Mouse (Mus musculus): Measurements from ENCODE around the gene Stard3. TPM values are rescaled to one million over a fixed set of nuclear protein-coding genes. Genes with fewer than 3 reads are reported as not detected.

Stard3 gene
- polyA plus RNA-seq, 1 experiment from 2014 or later: 45.7 TPM

- no peak overlapping the region for H3K4me3 ChIP-seq
- 8% methylated on average over 4 of the region's 4 CpGs for WGBS
- ATAC-seq (ENCODE audit: low FRiP score, low read depth): no peak
- no peaks in the 10 kb centered on the region for H3K9me3 ChIP-seq
- H3K36me3 ChIP-seq: no peaks in the 10 kb centered on the region
- H3K4me2 ChIP-seq (replicated peaks): no peak overlapping the region
- no peak overlapping the region for H3K9ac ChIP-seq
- H3K27ac ChIP-seq: no peak overlapping the region
- H3K27me3 ChIP-seq (replicated peaks): peaks cover 85% of the 10 kb centered on the region
- H3K4me1 ChIP-seq: peaks cover 35% of the 10 kb centered on the region
These were observed 17.6 kb upstream of the Stard3 start for GRCm38 (mm10) chr11:98340597-98340996.

- Histone ChIP-seq H3K4me3 (no peak overlapping the region), H3K4me2 (replicated peaks) (no peak overlapping the region), H3K36me3 (no peaks in the 10 kb centered on the region), H3K27me3 (replicated peaks) (peaks cover 85% of the 10 kb centered on the region), H3K4me1 (peaks cover 35% of the 10 kb centered on the region), H3K9ac (no peak overlapping the region), H3K9me3 (no peaks in the 10 kb centered on the region), H3K27ac (no peak overlapping the region)
- no peak for ATAC-seq (ENCODE audit: low FRiP score, low read depth)
- 49% methylated on average over 4 of the region's 4 CpGs for WGBS
These were observed 17.0 kb upstream of the Stard3 start for GRCm38 (mm10) chr11:98341174-98341573.

GRCm38 (mm10) chr11:98342000-98342945 lies 15.9 kb upstream of the Stard3 start:
- peak; percentile 38; the same call in 1 of the 2 replicates for ATAC-seq (ENCODE audit: low FRiP score, low read depth)
- no peaks in the 10 kb centered on the region for H3K9me3 ChIP-seq
- peaks cover 35% of the 10 kb centered on the region for H3K4me1 ChIP-seq
- H3K9ac ChIP-seq: 0 out of 2 replicates have a peak overlapping the region, but pooled peaks have one; percentile 9
- no peak overlapping the region for H3K4me3 ChIP-seq
- no peaks in the 10 kb centered on the region for H3K36me3 ChIP-seq
- H3K27ac ChIP-seq: no peak overlapping the region
- H3K27me3 ChIP-seq (replicated peaks): peaks cover 85% of the 10 kb centered on the region
- peak overlapping the region; percentile 48 for H3K4me2 ChIP-seq (replicated peaks)
- 2% methylated on average over 29 of the region's 29 CpGs for WGBS

- H3K27ac ChIP-seq: no peak overlapping the region
- H3K4me2 ChIP-seq (replicated peaks): peak overlapping the region; percentile 41
- no peak for ATAC-seq (ENCODE audit: low FRiP score, low read depth)
- H3K36me3 ChIP-seq: no peaks in the 10 kb centered on the region
- H3K9ac ChIP-seq: no peak overlapping the region
- H3K27me3 ChIP-seq (replicated peaks): peaks cover 85% of the 10 kb centered on the region
- peaks cover 26% of the 10 kb centered on the region for H3K4me1 ChIP-seq
- no peaks in the 10 kb centered on the region for H3K9me3 ChIP-seq
- no peak overlapping the region for H3K4me3 ChIP-seq
- WGBS: under 1% methylated on average over 14 of the region's 14 CpGs
These were observed 12.9 kb upstream of the Stard3 start for GRCm38 (mm10) chr11:98345253-98345652.

GRCm38 (mm10) chr11:98346168-98346567 lies 12.0 kb upstream of the Stard3 start:
- H3K4me1 ChIP-seq: peaks cover 25% of the 10 kb centered on the region
- H3K9me3 ChIP-seq: no peaks in the 10 kb centered on the region
- no peak overlapping the region for H3K4me2 ChIP-seq (replicated peaks)
- H3K27ac ChIP-seq: no peak overlapping the region
- 9% methylated on average over 9 of the region's 9 CpGs for WGBS
- no peak overlapping the region for H3K4me3 ChIP-seq
- H3K9ac ChIP-seq: no peak overlapping the region
- no peaks in the 10 kb centered on the region for H3K36me3 ChIP-seq
- peaks cover 88% of the 10 kb centered on the region for H3K27me3 ChIP-seq (replicated peaks)
- no peak for ATAC-seq (ENCODE audit: low FRiP score, low read depth)

- H3K36me3 ChIP-seq: no peaks in the 10 kb centered on the region
- peaks cover 17% of the 10 kb centered on the region for H3K4me1 ChIP-seq
- peaks cover 88% of the 10 kb centered on the region for H3K27me3 ChIP-seq (replicated peaks)
- no peak overlapping the region for H3K27ac ChIP-seq
- ATAC-seq (ENCODE audit: low FRiP score, low read depth): no peak
- H3K9me3 ChIP-seq: no peaks in the 10 kb centered on the region
- no peak overlapping the region for H3K9ac ChIP-seq
- H3K4me2 ChIP-seq (replicated peaks): peak overlapping the region; percentile 89; the same call in 1 of the 2 replicates
- H3K4me3 ChIP-seq: no peak overlapping the region
- WGBS: under 1% methylated on average over 12 of the region's 12 CpGs
These were observed 10.6 kb upstream of the Stard3 start for GRCm38 (mm10) chr11:98347385-98348082.

GRCm38 (mm10) chr11:98348083-98348961 lies 9.8 kb upstream of the Stard3 start, which contains the start of gene Ppp1r1b:
TSS of gene Ppp1r1b (plus strand) at chr11:98348404.
- under 1% methylated on average over 55 of the region's 55 CpGs for WGBS
- no peak within 1 kb of the TSS for H3K27ac ChIP-seq

GRCm38 (mm10) chr11:98349308-98349707 lies 8.9 kb upstream of the Stard3 start:
- WGBS: under 1% methylated on average over 9 of the region's 9 CpGs
- no peaks in the 10 kb centered on the region for H3K36me3 ChIP-seq
- peaks cover 15% of the 10 kb centered on the region for H3K4me1 ChIP-seq
- no peak overlapping the region for H3K9ac ChIP-seq
- ATAC-seq (ENCODE audit: low FRiP score, low read depth): no peak
- peak overlapping the region; percentile 89 for H3K4me2 ChIP-seq (replicated peaks)
- no peak overlapping the region for H3K27ac ChIP-seq
- no peaks in the 10 kb centered on the region for H3K9me3 ChIP-seq
- H3K27me3 ChIP-seq (replicated peaks): peaks cover 94% of the 10 kb centered on the region
- H3K4me3 ChIP-seq: peak overlapping the region; percentile 46; the same call in 1 of the 2 replicates

More at GRCm38 (mm10) chr11:98348083-98348961, 9.8 kb upstream of the Stard3 start, which contains the start of gene Ppp1r1b:
- H3K4me2 ChIP-seq (replicated peaks): peak within 1 kb of the TSS; percentile 89
- peak; percentile 37; the same call in 1 of the 2 replicates for ATAC-seq (ENCODE audit: low FRiP score, low read depth)
- H3K9me3 ChIP-seq: no peaks in the 10 kb centered on the region
- peak within 1 kb of the TSS; percentile 46 for H3K4me3 ChIP-seq
- H3K9ac ChIP-seq: peak within 1 kb of the TSS; percentile 53
- H3K27me3 ChIP-seq (replicated peaks): peaks cover 93% of the 10 kb centered on the region
- no peaks in the 10 kb centered on the region for H3K36me3 ChIP-seq
- H3K4me1 ChIP-seq: peaks cover 15% of the 10 kb centered on the region

- no peaks in the 10 kb centered on the region for H3K9me3 ChIP-seq
- no peak for ATAC-seq (ENCODE audit: low FRiP score, low read depth)
- no peak overlapping the region for H3K4me3 ChIP-seq
- H3K36me3 ChIP-seq: no peaks in the 10 kb centered on the region
- no peak overlapping the region for H3K9ac ChIP-seq
- no peak overlapping the region for H3K27ac ChIP-seq
- H3K4me1 ChIP-seq: peaks cover 20% of the 10 kb centered on the region
- WGBS: 76% methylated on average over 18 of the region's 18 CpGs
- H3K4me2 ChIP-seq (replicated peaks): no peak overlapping the region
- H3K27me3 ChIP-seq (replicated peaks): peaks cover 74% of the 10 kb centered on the region
These were observed 5.7 kb upstream of the Stard3 start for GRCm38 (mm10) chr11:98352272-98352990.

- H3K9me3 ChIP-seq: no peaks in the 10 kb centered on the region
- no peak overlapping the region for H3K4me3 ChIP-seq
- peaks cover 61% of the 10 kb centered on the region for H3K27me3 ChIP-seq (replicated peaks)
- WGBS: 34% methylated on average over 8 of the region's 8 CpGs
- no peak overlapping the region for H3K27ac ChIP-seq
- H3K4me1 ChIP-seq: peaks cover 16% of the 10 kb centered on the region
- no peak for ATAC-seq (ENCODE audit: low FRiP score, low read depth)
- no peaks in the 10 kb centered on the region for H3K36me3 ChIP-seq
- no peak overlapping the region for H3K9ac ChIP-seq
- H3K4me2 ChIP-seq (replicated peaks): no peak overlapping the region
These were observed 4.4 kb upstream of the Stard3 start for GRCm38 (mm10) chr11:98353651-98354211.

- Histone ChIP-seq H3K4me2 (replicated peaks) (no peak overlapping the region), H3K4me1 (peaks cover 19% of the 10 kb centered on the region), H3K36me3 (no peaks in the 10 kb centered on the region), H3K9ac (0 out of 2 replicates have a peak overlapping the region, but pooled peaks have one; percentile 1), H3K4me3 (no peak overlapping the region), H3K27ac (no peak overlapping the region), H3K27me3 (replicated peaks) (peaks cover 53% of the 10 kb centered on the region), H3K9me3 (no peaks in the 10 kb centered on the region)
- WGBS: 68% methylated on average over 14 of the region's 14 CpGs
- no peak for ATAC-seq (ENCODE audit: low FRiP score, low read depth)
These were observed 3.7 kb upstream of the Stard3 start for GRCm38 (mm10) chr11:98354445-98354844.

All from neural tube, embryonic 12.5 days (tissue).